Mouse (Mus musculus) hindbrain, embryonic 11.5 days (tissue): ENCODE data around the gene Snx32. TPM values are rescaled to one million over a fixed set of nuclear protein-coding genes. Genes with fewer than 3 reads are reported as not detected.

Experiments
- ATAC-seq: fragments of 200-750 bp; cut with Nextera tagmentation; 2 replicates; pipeline ENCODE4 v1.8.0; 2017; ENCODE audit warnings: mild to moderate bottlenecking, moderate TSS enrichment, moderate library complexity; ENCODE audit not compliant: low FRiP score
- DNase-seq: peaks from one replicate; pipeline ENCODE4 v3.0.0-alpha.2; 2015; ENCODE audit warnings: low spot score
- H3K27ac ChIP-seq: fragments of 300-500 bp; sonication (generic); 2 replicates; pipeline ENCODE4 v1.5.1; 2014; ENCODE audit warnings: mild to moderate bottlenecking, low read depth, low read length
- H3K27me3 ChIP-seq: fragments of 300-500 bp; sonication (generic); 2 replicates; pipeline ENCODE4 v1.6.1; 2014; ENCODE audit warnings: mild to moderate bottlenecking, low read length, moderate library complexity, mixed read lengths; ENCODE audit not compliant: control insufficient read depth, insufficient read depth
- H3K36me3 ChIP-seq: fragments of 300-500 bp; sonication (generic); 2 replicates; pipeline ENCODE4 v1.6.1; 2014; ENCODE audit warnings: mild to moderate bottlenecking, low read length, moderate library complexity, mixed read lengths; ENCODE audit not compliant: control insufficient read depth, insufficient read depth
- H3K4me1 ChIP-seq: fragments of 300-500 bp; sonication (generic); replicated peaks from 2 replicates; pipeline ENCODE4 v1.6.1; 2014; ENCODE audit warnings: low read length, mixed read lengths; ENCODE audit not compliant: control insufficient read depth, insufficient read depth
- H3K4me2 ChIP-seq: fragments of 300-500 bp; sonication (generic); replicated peaks from 2 replicates; pipeline ENCODE4 v1.6.1; 2014; ENCODE audit warnings: mild to moderate bottlenecking, low read depth, low read length
- H3K4me3 ChIP-seq: fragments of 300-500 bp; sonication (generic); 2 replicates; pipeline ENCODE4 v1.5.1; 2014; ENCODE audit warnings: low read depth, low read length
- H3K9ac ChIP-seq: fragments of 300-500 bp; sonication (generic); 2 replicates; pipeline ENCODE4 v1.6.1; 2014; ENCODE audit warnings: low read depth, low read length
- H3K9me3 ChIP-seq: fragments of 300-500 bp; sonication (generic); 2 replicates; pipeline ENCODE4 v1.6.1; 2016; ENCODE audit warnings: low read length; ENCODE audit not compliant: control insufficient read depth
- WGBS: fragments of 180-500 bp; shearing (Covaris S2); extraction: QIAGEN DNeasy Blood & Tissue Kit; methylation state at CpG from one replicate; pipeline ENCODE4 v1.1.7; 2014; 5-methylcytosine and 5-hydroxymethylcytosine counted together
- polyA plus RNA-seq: library from polyadenylated mRNA; unstranded; fragments of >200 nt; fragmentation: Nextera tagmentation; extraction: Ambion mirVana; gene quantifications from 2 replicates; pipeline ENCODE4 v1.2.1, GENCODE M21; 2014

Gene Snx32
- polyA plus RNA-seq, result 21.2 and 22.2 TPM in 2 replicates

GRCm38 (mm10) chr19:5510031-5511026 is at the start of gene Snx32:
Gene Snx32 (minus strand): TSS chr19:5510538.
- H3K9ac ChIP-seq, result peak within 1 kb of the TSS; percentile 59
- no peaks in the 10 kb centered on the region for H3K4me1 ChIP-seq
- ATAC-seq, result peak; percentile 99
- 4% methylated on average over 45 of the region's 47 CpGs for WGBS
- no peaks in the 10 kb centered on the region for H3K9me3 ChIP-seq
- peak; percentile 93 for DNase-seq
- no peaks in the 10 kb centered on the region for H3K36me3 ChIP-seq
- H3K4me2 ChIP-seq, result peak within 1 kb of the TSS; percentile 63
- H3K27me3 ChIP-seq, result no peaks in the 10 kb centered on the region
- 0 out of 2 replicates have a peak within 1 kb of the TSS, but pooled peaks have one; percentile 0 for H3K27ac ChIP-seq
- peak within 1 kb of the TSS; percentile 43 for H3K4me3 ChIP-seq

- Histone ChIP-seq H3K27me3 (peaks cover 72% of the 10 kb centered on the region), H3K4me1 (0 out of 2 replicates have a peak, but pooled peaks cover 5% of the 10 kb centered on the region), H3K4me3 (peak overlapping the region; percentile 23), H3K4me2 (peak overlapping the region; percentile 46), H3K36me3 (no peaks in the 10 kb centered on the region), H3K27ac (no peak overlapping the region), H3K9ac (no peak overlapping the region), H3K9me3 (no peaks in the 10 kb centered on the region)
- peak; percentile 44 for DNase-seq
- no peak for ATAC-seq
- WGBS, result under 1% methylated on average over 69 of the region's 69 CpGs
Measured at GRCm38 (mm10) chr19:5559631-5560456, 49.5 kb upstream of the Snx32 start.

- no peak overlapping the region for H3K4me2 ChIP-seq
Measured at GRCm38 (mm10) chr19:5559229-5559628, 48.9 kb upstream of the Snx32 start.

GRCm38 (mm10) chr19:5558770-5559169 is 48.4 kb upstream of the Snx32 start:
- 63% methylated on average over 8 of the region's 8 CpGs for WGBS
- no peak for ATAC-seq
- H3K4me1 ChIP-seq, result 0 out of 2 replicates have a peak, but pooled peaks cover 5% of the 10 kb centered on the region
- H3K4me3 ChIP-seq, result no peak overlapping the region
- H3K9me3 ChIP-seq, result no peaks in the 10 kb centered on the region
- H3K9ac ChIP-seq, result no peak overlapping the region
- H3K27me3 ChIP-seq, result peaks cover 66% of the 10 kb centered on the region
- DNase-seq, result no peak
- no peak overlapping the region for H3K27ac ChIP-seq
- no peaks in the 10 kb centered on the region for H3K36me3 ChIP-seq
- H3K4me2 ChIP-seq, result no peak overlapping the region

More at GRCm38 (mm10) chr19:5559229-5559628, 48.9 kb upstream of the Snx32 start:
- Histone ChIP-seq H3K9ac (no peak overlapping the region), H3K4me3 (no peak overlapping the region), H3K27ac (no peak overlapping the region), H3K9me3 (no peaks in the 10 kb centered on the region), H3K27me3 (peaks cover 68% of the 10 kb centered on the region), H3K4me1 (0 out of 2 replicates have a peak, but pooled peaks cover 5% of the 10 kb centered on the region), H3K36me3 (no peaks in the 10 kb centered on the region)
- WGBS, result 19% methylated on average over 8 of the region's 8 CpGs
- ATAC-seq (no peak), DNase-seq (no peak)

GRCm38 (mm10) chr19:5558169-5558568 is 47.8 kb upstream of the Snx32 start:
- no peak for DNase-seq
- H3K9ac ChIP-seq, result no peak overlapping the region
- no peak overlapping the region for H3K4me3 ChIP-seq
- H3K36me3 ChIP-seq, result no peaks in the 10 kb centered on the region
- no peaks in the 10 kb centered on the region for H3K9me3 ChIP-seq
- H3K4me2 ChIP-seq, result no peak overlapping the region
- ATAC-seq, result no peak
- WGBS, result 47% methylated on average over 7 of the region's 7 CpGs
- H3K27me3 ChIP-seq, result peaks cover 64% of the 10 kb centered on the region
- H3K27ac ChIP-seq, result no peak overlapping the region
- H3K4me1 ChIP-seq, result 0 out of 2 replicates have a peak, but pooled peaks cover 5% of the 10 kb centered on the region

GRCm38 (mm10) chr19:5554212-5554611 is 43.9 kb upstream of the Snx32 start:
- Histone ChIP-seq H3K36me3 (no peaks in the 10 kb centered on the region), H3K9ac (no peak overlapping the region), H3K27ac (no peak overlapping the region), H3K27me3 (peaks cover 25% of the 10 kb centered on the region), H3K4me3 (no peak overlapping the region), H3K4me2 (no peak overlapping the region), H3K9me3 (no peaks in the 10 kb centered on the region), H3K4me1 (no peaks in the 10 kb centered on the region)
- 79% methylated on average over 14 of the region's 14 CpGs for WGBS
- ATAC-seq, result no peak
- DNase-seq, result no peak

- no peaks in the 10 kb centered on the region for H3K4me1 ChIP-seq
- no peak overlapping the region for H3K4me2 ChIP-seq
- WGBS, result 63% methylated on average over 8 of the region's 8 CpGs
- no peak for DNase-seq
- no peak overlapping the region for H3K4me3 ChIP-seq
- no peak overlapping the region for H3K27ac ChIP-seq
- no peak overlapping the region for H3K9ac ChIP-seq
- peaks cover 21% of the 10 kb centered on the region for H3K27me3 ChIP-seq
- H3K36me3 ChIP-seq, result no peaks in the 10 kb centered on the region
- no peak for ATAC-seq
- no peaks in the 10 kb centered on the region for H3K9me3 ChIP-seq
Measured at GRCm38 (mm10) chr19:5553802-5554201, 43.5 kb upstream of the Snx32 start.

GRCm38 (mm10) chr19:5547471-5548056 is 37.2 kb upstream of the Snx32 start:
- Histone ChIP-seq H3K4me1 (no peaks in the 10 kb centered on the region), H3K27ac (no peak overlapping the region), H3K9ac (no peak overlapping the region), H3K9me3 (no peaks in the 10 kb centered on the region), H3K4me3 (no peak overlapping the region), H3K27me3 (no peaks in the 10 kb centered on the region), H3K36me3 (no peaks in the 10 kb centered on the region), H3K4me2 (no peak overlapping the region)
- WGBS, result 80% methylated on average over 4 of the region's 4 CpGs
- DNase-seq (no peak), ATAC-seq (no peak)
